Mouse (Mus musculus) c-Kit-positive CD71-negative TER-119-negative erythroid progenitor cells, embryonic 14.5 days (primary cell): ENCODE results near the gene Ube2g1.
A peak's percentile ranks its signal among the peaks of the same experiment; 100 is the strongest.
"Not testable (repeated sequence)": the region's sequence is repeated elsewhere in the genome, so short reads cannot be mapped to it uniquely, and the experiment has no call there.

ENCODE experiments used
- DNase-seq: peaks from one replicate; pipeline ENCODE4 v3.0.0-alpha.2; 2013; ENCODE audit warnings: low read depth

Ube2g1 gene

GRCm38 (mm10) chr11:72695025-72695424, 87.9 kb downstream of the Ube2g1 start:
- DNase-seq: no peak

- DNase-seq: no peak
Observed at GRCm38 (mm10) chr11:72696368-72696971, 89.4 kb downstream of the Ube2g1 start.

- no peak for DNase-seq
Observed at GRCm38 (mm10) chr11:72697323-72697722, 90.2 kb downstream of the Ube2g1 start.

- DNase-seq: not testable (repeated sequence)
Observed at GRCm38 (mm10) chr11:72705111-72705510, 98.0 kb downstream of the Ube2g1 start.

GRCm38 (mm10) chr11:72712721-72713120, 105.6 kb downstream of the Ube2g1 start:
- DNase-seq: no peak

GRCm38 (mm10) chr11:72718161-72718560, 111.1 kb downstream of the Ube2g1 start:
- DNase-seq: no peak

GRCm38 (mm10) chr11:72723165-72723564, 116.1 kb downstream of the Ube2g1 start:
- DNase-seq: no peak

GRCm38 (mm10) chr11:72723871-72724270, 116.8 kb downstream of the Ube2g1 start:
- DNase-seq: peak; percentile 17

- DNase-seq: no peak
Observed at GRCm38 (mm10) chr11:72726023-72726422, 118.9 kb downstream of the Ube2g1 start.

- DNase-seq: no peak
Observed at GRCm38 (mm10) chr11:72733736-72734135, 126.7 kb downstream of the Ube2g1 start.

GRCm38 (mm10) chr11:72734840-72735518, 127.9 kb downstream of the Ube2g1 start:
- no peak for DNase-seq

- no peak for DNase-seq
Observed at GRCm38 (mm10) chr11:72735519-72735860, 128.4 kb downstream of the Ube2g1 start.
